Mouse (Mus musculus): ENCODE results near the gene Ighmbp2.
"Not testable (repeated sequence)": the region's sequence is repeated elsewhere in the genome, so short reads cannot be mapped to it uniquely, and the experiment has no call there.

Ighmbp2 gene

DNA sequence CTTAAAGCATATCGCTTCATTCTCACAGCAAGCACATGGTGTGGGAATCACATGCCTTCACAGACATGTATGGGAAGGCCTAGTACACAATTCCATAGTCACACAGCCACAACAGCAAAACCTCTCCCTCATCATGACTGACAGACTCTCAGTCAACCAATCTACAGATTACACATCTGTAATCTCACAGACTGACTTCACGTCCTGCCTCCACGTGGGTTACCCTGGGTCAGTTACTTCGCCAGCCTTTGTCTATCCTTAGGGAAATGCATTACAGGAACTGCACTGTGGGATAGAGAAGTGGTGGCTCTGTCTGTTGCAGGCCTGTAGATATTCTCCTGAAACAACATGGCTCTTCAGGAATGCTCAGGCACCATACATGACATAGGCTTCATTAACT, 931 bp downstream of the Ighmbp2 start:
- peak; percentile 34 for DNase-seq (ENCODE audit: low read depth)

DNA sequence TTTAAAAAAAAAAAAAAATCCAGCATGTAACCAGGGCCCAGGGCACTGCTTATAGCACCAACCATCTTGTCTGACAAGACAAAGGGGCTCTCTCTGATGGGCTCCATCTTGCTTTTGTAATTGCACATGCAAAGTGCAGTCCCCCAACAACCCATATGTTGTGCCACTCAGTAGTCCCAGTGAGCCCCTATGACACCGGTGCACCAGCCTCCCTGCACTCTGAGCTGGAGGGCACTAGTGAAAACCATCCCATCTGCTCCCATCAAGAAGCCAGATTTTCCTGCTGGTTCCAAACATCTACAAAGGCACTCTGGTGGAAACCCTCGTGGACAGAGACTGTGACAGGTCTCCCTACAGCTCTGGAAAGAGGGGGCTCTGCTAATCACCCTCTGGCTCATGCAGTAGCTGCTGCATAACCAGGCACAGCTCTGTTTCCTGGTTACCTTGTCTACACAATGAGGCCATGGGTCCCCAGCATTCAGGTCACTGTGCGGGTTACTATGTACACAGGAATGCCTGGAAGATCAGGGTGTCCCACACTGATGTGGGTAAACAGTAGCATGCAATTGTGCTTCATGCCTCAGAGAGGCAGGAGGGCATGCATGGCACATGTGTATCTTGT, 7.0 kb downstream of the Ighmbp2 start:
- DNase-seq (ENCODE audit: low read depth) = no peak

DNA sequence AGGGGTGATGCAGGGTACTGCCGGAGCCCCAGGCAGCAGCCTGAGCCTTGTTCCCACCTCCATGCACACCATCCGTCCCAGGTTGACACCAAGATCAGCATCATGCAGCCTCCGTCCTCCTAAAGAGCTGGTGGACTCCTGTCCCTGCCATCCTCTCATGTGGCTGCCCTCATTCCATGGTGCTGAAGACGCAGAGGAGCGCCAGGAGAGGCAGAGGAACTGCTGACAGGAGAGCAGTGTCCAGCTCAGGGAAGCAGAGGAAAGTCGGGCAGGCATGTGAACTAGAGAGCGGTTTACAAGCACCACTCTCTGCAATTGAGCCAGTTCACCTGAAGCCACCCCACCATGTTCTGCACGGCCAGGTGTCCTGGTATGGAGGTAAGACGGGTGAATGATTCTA, 9.5 kb downstream of the Ighmbp2 start:
- DNase-seq (ENCODE audit: low read depth) = no peak

DNA sequence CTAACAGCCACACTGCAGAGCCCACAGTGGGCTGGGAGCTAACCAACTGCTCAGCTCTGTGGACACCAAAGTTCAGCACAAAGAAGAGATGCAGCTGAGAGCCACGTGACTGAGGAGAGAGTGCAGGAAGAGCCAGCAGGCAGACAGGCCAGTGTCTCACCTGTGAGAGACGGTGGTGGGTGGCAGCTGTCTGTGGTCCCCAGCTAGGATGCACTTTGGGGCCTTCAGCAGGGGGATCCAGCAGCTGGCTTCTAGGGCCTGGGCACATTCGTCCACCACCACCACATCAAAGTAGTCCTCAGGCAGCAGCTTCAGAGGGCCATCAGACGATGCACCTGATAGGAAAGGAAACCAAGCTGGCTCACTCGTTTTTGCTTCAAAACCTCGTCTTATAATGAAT, 11.5 kb downstream of the Ighmbp2 start:
- DNase-seq (ENCODE audit: low read depth) = no peak

DNA sequence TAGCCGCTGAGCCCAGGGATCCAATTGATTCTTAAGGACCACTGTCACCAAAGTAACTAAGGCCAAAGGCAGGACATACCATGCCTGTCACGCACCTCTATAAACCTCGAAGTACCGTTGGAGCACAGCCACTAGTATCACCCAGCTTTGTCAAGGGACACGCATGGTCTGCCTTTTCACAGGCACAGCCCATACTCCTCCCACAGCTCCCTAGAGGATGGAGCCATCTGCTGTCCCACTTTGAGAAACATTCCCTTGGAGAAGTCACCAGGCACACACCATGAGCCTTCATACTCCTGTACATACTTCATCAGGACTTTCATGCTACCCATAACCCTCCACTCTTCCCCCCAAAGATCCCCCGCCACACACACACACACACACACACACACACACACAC, 13.0 kb downstream of the Ighmbp2 start:
- no peak for DNase-seq (ENCODE audit: low read depth)

DNA sequence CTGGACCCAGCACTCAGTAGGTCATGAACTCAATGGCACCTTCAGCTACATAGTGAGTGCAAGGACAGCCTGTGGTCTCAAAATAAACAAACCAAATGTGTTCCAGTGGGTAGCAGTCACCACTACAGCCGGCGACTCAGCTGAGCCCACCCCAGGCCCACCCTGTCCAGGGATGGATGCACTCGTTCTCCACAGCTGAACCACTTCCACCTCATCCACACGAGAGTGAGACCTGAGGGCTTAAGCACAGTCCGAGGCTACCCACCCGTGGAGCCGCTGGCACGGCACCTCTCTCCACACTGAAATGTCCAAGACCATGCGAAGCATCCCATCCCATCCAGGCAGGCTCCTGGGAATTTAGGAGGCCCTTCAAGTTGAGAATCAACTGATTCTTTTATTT, 13.5 kb downstream of the Ighmbp2 start:
- no peak for DNase-seq (ENCODE audit: low read depth)

DNA sequence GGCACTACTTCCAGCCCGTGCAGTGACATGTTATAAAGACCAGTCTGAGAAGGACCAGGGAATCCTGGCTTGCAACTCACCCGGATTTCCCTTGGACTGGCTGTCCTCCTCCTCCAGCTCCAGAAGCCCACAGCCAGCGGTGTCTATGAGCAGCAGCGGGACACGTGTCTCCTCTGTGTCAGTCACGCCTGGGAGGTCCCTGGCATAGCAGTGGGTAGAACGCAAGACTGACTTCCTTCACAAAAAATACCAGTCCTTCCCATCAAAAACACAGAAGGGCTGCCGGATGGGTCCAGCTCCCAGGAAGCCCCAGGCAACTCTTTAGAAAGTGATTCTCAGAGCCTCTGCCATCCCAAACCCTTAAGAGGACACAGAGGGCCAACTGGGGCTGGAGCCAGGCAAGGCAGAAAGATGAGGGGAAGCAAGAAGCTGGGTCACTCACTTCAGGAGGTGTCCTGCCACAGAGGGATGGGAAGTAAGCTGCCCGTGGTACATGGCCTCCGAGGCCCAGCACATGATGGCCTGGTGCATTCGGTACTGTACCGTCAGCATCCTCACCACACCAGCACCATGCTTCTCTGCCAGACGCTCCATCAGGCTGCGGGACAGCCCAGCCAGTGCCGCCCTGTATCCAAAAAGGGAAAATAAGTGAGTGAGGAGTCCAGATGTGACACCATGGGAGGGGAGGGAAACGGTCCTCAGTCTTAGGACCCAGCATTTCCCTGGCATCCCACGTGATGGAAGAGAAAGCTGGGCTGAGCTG, 14.4 kb downstream of the Ighmbp2 start:
- DNase-seq (ENCODE audit: low read depth) = no peak

DNA sequence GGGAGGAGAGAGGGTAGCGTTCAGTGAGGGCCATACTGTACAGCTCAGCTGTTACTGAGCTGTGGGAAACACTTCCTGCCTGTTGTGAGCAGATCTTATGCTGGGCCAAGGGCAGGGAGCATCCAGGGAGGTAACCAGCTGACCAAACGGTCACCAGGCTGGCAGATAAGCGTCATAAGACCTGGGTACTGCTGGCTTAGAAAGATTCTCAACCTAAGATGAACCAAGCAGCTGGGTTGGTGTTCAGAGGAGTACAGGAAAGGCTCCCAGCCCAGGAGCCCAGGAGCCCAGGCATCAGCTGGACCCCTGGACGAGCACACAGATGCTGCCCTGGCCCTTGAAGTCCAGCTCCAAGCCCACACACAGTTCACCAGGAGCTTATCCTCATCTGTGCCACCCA, 15.5 kb downstream of the Ighmbp2 start:
- no peak for DNase-seq (ENCODE audit: low read depth)

DNA sequence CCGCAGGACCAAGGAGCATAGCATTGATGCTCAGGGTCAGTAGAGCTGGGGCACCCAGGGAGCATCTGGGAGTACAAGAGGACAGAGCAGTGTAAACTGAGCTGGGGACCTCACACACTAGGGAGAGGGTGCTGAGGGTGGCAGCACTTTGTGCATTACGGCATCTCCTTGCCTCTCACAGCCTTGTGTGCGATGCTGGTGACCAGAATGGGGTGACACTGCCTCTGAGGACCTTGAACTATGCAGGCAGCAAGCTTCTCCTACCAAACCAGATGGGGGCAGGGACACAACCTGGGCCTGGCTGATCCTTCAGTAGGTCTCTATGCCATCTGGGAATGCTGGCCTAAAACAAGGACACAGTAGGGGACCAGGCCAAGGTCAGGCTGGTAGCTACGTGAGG, 16.1 kb downstream of the Ighmbp2 start:
- DNase-seq (ENCODE audit: low read depth) = no peak

DNA sequence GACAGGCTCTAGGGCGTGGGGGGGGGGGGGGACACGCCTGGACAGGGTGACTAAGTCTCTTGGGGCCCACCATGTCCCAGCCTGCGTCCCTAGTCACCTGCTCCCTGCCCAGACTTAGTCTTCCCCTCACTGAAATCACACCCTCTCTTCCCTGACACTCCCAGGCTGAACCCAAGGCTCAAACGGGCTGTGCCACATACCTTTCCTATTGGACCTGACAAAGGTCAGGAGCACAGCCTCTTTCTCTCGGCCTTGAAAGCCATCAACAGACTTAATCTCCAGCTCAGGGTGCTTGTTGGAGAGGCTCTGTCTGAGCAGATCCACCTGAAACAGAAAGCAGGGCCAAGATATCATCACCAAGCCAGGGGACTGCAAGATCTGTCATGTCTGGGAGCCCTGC, 16.7 kb downstream of the Ighmbp2 start:
- no peak for DNase-seq (ENCODE audit: low read depth)

DNA sequence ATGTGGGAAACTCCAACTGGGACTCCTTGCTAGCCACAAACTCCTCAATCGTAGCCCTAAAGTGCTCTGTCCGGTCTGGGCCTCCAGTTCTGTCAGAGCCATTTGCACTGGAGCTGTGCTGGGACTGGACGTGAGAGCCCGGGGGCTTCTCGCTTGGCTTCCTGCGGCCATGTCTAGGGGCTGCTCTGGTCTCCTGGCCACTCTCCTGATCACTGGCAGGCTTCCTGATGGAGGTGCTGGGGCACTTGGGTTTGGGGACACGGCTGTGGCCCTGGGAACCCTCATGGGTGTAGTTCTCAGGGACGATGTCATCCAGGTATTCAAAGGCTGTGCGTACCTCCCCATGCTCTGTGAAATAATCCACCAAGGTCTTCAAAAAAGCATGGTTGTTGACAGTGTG, 17.6 kb downstream of the Ighmbp2 start:
- no peak for DNase-seq (ENCODE audit: low read depth)

DNA sequence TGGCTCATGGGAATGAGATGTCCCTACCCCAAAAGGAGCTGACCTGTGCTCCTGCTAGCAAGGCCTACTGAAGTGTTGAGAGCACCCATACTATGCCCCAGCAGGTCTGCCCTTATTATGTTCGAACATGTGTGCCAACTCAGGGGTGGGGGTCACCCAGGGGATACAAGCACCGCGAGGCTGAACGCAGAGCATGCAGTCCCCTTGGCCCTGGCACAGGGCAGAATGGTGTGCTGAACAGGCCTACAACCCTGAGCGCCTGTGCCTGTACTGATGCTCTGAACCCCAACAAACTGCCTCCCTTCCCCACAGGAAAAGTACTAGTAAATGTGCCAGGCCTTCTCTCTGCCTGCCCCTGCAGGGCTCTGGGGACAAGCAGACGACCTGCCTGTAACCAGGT, 18.5 kb downstream of the Ighmbp2 start:
- DNase-seq (ENCODE audit: low read depth) = no peak

DNA sequence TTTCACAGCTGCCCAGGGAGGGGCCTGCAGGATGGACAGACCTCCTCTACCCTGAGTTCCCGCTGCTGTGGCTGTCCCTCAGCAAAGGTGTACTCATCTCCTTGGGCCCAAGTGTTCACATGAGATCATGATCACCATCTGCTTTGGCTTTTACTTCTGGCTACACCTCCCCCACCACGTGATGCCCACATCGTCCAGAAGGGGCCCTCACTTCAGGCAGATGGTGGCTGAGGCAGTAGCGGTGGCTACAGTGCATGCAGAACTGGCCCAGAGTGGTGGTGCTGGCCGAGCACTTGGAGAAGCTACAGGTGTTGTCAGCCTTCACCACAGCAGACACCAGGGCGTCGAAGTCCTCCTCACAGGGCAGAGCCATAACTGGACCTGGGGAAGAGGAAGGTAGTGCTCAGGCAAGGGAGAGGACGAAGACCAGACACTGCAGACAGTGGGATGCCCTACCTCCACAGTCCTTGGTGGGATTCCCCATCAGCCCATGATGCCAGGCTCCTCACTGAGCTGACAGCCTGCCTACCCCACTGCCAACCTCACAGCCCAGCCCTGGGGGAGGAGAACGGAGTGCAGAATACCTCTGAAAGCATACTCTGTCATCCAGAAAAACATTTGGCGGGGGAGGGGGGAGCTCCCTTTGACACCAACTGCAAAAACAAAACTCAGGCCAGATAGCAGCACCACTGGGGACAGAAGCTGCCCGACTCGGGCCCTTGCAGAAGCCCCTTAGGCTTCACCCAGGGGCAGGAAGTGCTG, 20.9 kb downstream of the Ighmbp2 start:
- no peak for DNase-seq (ENCODE audit: low read depth)

DNA sequence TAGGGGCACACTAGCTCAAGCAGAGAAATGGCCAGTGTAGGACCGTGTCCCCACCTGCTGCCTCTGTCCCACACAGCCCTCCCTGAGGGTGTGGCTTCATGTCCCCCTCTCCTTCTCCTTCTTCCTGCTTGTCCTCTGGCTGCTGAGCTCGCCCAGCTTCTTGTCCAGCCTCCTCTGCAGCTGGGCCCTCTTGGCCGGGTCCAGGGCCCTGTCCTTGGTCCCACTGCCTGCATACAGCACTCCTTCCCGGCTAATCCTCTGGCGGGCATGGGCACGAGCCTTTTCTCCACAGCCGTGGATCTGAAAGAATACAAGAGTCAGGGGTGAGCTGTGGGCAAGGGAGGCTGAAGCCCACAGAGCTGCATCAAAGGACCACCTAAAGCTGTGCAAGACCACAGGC, 21.5 kb downstream of the Ighmbp2 start:
- DNase-seq (ENCODE audit: low read depth) = no peak

DNA sequence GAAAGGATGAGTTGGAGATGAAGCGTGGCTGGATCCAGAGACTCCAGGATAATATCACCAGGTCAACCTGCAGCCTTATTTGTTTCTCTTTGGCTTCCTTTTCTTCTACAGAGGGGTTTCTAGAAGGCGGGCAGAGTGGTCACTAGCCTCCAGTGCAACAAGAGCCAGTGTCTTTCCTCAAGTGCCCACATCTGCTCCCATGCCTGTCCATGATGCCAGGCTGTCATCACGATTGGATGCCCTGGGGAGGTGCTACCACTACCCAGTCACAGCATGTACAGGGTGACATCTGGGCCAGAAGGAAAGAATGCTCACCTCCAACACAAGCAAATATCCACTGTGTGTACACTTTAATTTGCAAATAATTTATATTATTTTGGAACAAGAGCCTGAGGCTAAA, 22.2 kb downstream of the Ighmbp2 start:
- no peak for DNase-seq (ENCODE audit: low read depth)

DNA sequence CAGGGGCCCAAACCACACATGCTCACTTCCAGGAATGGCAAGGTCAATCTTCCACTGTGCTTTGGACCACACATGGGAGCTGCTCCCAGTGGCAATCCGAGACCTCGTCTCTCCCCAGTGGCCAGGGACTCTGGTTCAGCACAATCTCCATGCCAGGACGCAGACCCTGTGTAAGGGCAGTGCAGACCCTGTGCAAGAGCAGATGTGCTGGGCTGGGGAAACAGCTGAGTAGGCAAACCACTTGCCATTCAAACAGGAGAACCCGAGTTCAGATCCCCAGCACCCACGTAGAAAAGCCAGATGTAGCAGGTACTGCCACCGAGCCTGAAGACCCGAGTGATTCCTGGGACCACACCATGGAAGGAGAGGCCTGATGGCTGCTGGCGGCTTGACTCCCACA, 22.8 kb downstream of the Ighmbp2 start:
- no peak for DNase-seq (ENCODE audit: low read depth)

DNA sequence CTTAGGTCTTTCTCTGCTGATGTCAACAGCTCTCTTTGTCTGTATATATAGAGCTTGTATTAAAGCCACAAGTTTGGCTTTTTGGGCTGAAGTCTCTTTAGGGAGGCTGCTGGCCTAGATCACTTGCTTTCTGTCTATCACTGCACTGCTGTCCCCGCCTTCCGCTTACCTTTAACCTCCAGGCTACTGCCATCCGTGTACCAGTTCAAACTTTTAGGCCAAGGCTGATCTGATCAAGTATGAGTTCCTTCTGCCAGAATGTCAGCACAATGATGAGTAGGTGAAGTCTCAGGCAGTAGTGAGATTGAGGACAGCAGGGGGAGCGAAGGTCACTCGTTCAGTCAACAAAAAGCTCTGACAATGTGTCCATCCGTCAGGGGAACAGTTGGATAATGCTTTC, 57.6 kb downstream of the Ighmbp2 start:
- peak; percentile 4 for DNase-seq (ENCODE audit: low read depth)

DNA sequence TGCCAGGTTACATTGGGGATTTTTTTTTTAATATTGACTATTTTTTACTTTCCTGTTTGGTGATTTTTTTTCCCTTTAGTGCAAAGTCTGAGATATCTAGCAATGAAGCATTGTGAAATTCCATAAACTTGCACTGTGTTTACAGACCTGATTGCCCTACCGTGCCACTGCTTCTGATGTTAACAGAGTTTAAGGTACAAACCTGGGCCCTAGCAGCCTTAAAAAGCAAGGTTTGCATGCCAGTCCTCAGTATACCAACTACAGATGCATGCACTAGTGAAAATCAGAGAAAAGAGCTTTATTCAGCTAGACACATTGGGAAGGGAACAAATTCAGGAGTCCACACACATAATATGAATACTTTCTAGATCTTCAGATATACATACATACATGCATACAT, 67.9 kb downstream of the Ighmbp2 start:
- not testable (repeated sequence) for DNase-seq (ENCODE audit: low read depth)

Measured in 416B (cell line).